Mouse (Mus musculus) ovary, postnatal 10 days (tissue): ENCODE results near the gene Serpinb3c.
"Not testable (repeated sequence)": the region's sequence is repeated elsewhere in the genome, so short reads cannot be mapped to it uniquely, and the experiment has no call there.

Experiments used
- DNase-seq: peaks from one replicate; pipeline ENCODE4 v3.0.0; 2022; ENCODE audit warnings: low spot score

Serpinb3c gene

GRCm38 (mm10) chr1:107278261-107278660, at the start of gene Serpinb3c, which contains the start of gene Serpinb3b:
Gene Serpinb3c, minus strand, starts transcription at chr1:107278371.
Gene Serpinb3b, minus strand, starts transcription at chr1:107278361.
- not testable (repeated sequence) for DNase-seq

DNA sequence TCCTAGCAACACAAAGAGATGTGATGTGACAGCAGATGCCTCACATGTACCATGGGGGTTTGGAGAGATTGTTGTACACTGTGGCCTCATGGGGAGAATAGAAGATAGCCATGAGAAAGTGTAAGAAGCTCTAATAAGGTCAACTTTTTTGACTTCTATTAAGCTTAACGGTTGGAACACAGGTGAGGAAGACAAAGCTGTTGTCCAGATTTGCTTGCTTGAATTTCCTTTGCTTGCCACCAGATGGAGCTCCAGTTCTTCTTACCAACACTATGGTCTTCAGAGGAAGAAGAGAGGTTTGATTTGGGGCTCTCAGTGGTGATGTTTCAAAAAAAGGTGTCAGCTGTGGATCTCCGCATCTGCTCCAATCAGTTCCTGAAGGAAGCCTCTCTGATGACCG, 35.0 kb downstream of the Serpinb3c start:
- DNase-seq, result not testable (repeated sequence)
